Mouse (Mus musculus): ENCODE measurements around the gene Wapl. TPM values are rescaled to one million over a fixed set of nuclear protein-coding genes. Genes with fewer than 3 reads are reported as not detected.

Wapl gene
- total and polyA plus RNA-seq, 3 experiments, result 77.7 to 114 (median 79.2) TPM

DNA sequence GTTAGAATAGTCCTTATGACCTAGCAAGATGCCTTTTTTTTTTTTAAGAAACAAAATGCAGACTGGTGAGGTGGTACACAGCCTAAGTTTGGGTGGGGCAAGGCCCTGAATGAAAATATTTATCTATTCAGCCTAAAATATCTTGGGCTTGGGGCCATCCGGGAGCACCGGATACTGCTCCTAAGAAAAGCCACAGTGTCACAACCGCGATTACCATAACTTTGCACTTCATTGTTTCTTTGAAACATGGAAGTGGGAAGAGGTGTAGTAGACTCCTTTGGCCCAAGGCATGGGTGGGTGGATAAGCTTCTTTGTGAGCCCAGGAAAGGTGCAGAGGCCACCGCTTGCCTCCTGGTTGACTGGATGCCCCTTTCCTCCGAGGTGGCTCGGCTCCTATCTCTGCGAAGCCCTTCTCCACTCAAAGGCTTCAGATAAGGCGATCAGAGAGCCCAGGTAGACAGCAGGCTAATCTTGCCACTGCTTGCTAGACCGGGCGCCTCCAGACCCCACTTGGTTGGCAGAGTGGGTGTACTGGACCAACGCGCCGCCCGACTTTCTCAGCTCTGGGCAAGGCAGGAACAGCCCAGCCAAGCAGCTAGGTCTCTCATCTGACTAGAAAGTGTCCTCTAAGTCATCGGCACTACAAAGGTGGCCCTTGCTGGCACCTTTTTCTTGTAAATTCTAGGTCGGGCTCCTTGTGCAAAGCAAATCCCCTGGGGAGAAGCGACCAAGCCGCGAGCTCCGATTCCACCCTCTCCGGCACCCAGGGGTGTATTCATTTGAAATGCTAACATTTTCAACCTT is 12.7 kb upstream of the Wapl start:
- no peak for DNase-seq (ENCODE audit: extremely low read depth)
- H3K9ac ChIP-seq (ENCODE audit: insufficient read depth, low read depth), result no peak overlapping the region
- H3K27me3 ChIP-seq (replicated peaks), result peaks cover 4% of the 10 kb centered on the region
- H3K4me3 ChIP-seq (replicated peaks in 1 of 3; ENCODE audit: low read depth in 2 of 3, low read length in 2 of 3, poor library complexity in 1 of 3), result no peak overlapping the region
- in situ Hi-C loops (cut with MboI; ENCODE audit: low pct_ligation_motif_present, low pct_unique_long_range_greater_than_20kb, low sequenced_read_pairs), result no loop called here
- no peaks in the 10 kb centered on the region for H3K4me1 ChIP-seq (ENCODE audit: control insufficient read depth in 1 of 2, insufficient read depth in 2 of 2)
- H3K9me3 ChIP-seq (replicated peaks; ENCODE audit: low read length), result no peaks in the 10 kb centered on the region
- H3K36me3 ChIP-seq (replicated peaks in 1 of 2; ENCODE audit: control insufficient read depth in 1 of 2, insufficient read depth in 1 of 2, low read length in 1 of 2), result no peaks in the 10 kb centered on the region
- dilution Hi-C loops (cut with MboI; ENCODE audit: extremely low pct_ligation_motif_present, extremely low pct_unique_long_range_greater_than_20kb, low sequenced_read_pairs), result no loop called here
- H3K27ac ChIP-seq (ENCODE audit: insufficient read depth, low read depth), result no peak overlapping the region
- no peak for TF ChIP-seq SMC3 (IDR thresholded peaks at IDR 0.05; ENCODE audit: low read depth, low read length)
- no peak for TF ChIP-seq NRF1 (IDR thresholded peaks at IDR 0.05; ENCODE audit: low read depth, low read length)
- no peak for TF ChIP-seq MAFK (IDR thresholded peaks at IDR 0.05; ENCODE audit: insufficient replicate concordance, low read length)
- no peak for TF ChIP-seq POLR2A (IDR thresholded peaks at IDR 0.05; ENCODE audit: low read depth, low read length)
- TF ChIP-seq IRF4 (IDR thresholded peaks at IDR 0.05; ENCODE audit: low read depth, low read length), result no peak
- no peak for TF ChIP-seq ZMIZ1 (IDR thresholded peaks at IDR 0.05; ENCODE audit: low read depth, low read length)
- no peak for TF ChIP-seq ELF1 (IDR thresholded peaks at IDR 0.05; ENCODE audit: low read depth, low read length)
- no peak for TF ChIP-seq CHD2 (IDR thresholded peaks at IDR 0.05; ENCODE audit: low read length)
- H3K79me2 ChIP-seq (replicated peaks; ENCODE audit: control insufficient read depth, extremely low read depth, insufficient read depth, poor library complexity, severe bottlenecking), result no peaks in the 10 kb centered on the region
- peak overlapping the region; percentile 73 for H3K4me2 ChIP-seq (ENCODE audit: insufficient read depth, low read depth, poor library complexity, severe bottlenecking)

DNA sequence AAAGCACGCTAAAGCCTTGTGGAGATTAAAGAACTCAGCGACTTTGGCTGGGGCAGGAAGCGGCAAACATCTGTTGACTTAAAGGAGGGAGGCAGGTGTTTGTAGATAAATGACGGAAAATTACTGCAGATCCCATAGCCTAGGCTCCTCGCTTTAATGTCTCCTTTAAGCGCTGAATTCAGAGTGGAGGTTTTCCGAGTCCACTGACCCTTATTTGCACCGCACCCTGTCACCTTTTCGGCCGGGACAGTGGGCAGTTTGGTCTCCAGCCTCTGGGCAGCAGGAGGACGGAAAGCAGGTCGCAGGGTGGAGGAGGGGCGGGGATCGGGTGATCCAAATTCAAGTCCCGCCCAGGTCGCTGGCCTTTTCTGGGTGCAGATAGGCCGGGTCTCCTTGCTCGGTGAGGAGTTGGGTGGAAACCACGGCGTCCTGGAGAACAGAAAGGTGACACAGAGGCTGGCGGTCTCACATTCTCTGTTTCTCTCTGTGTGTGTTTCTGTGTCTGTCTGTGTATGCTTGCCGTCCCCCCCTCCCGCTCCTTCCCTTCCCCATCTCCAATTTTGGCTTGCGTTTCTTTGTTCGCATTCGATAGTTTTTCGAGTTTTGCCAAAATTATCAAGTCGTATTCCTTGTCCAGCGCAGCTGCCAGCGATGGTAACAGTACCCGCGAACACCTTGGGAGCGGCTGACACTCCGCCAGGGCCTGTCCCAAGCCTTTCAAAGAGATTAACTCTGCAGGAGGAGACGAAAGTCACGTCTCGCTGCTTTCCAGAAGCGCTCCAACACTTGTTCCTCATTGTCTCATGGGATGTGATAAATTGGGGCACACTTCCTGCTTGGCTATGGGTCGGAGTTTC is 11.9 kb upstream of the Wapl start:
- Histone ChIP-seq H3K79me2 (replicated peaks; ENCODE audit: control insufficient read depth, extremely low read depth, insufficient read depth, poor library complexity, severe bottlenecking) (no peaks in the 10 kb centered on the region), H3K27me3 (replicated peaks) (peaks cover 4% of the 10 kb centered on the region), H3K9ac (ENCODE audit: insufficient read depth, low read depth) (peak overlapping the region; percentile 10; the same call in 1 of the 2 replicates), H3K27ac (ENCODE audit: insufficient read depth, low read depth) (no peak overlapping the region), H3K4me2 (ENCODE audit: insufficient read depth, low read depth, poor library complexity, severe bottlenecking) (peak overlapping the region; percentile 73), H3K9me3 (replicated peaks; ENCODE audit: low read length) (no peaks in the 10 kb centered on the region), H3K4me3 (replicated peaks in 1 of 3; ENCODE audit: low read depth in 2 of 3, low read length in 2 of 3, poor library complexity in 1 of 3) (peak overlapping the region in 2 of 3 experiments; percentile 34 to 48), H3K4me1 (ENCODE audit: control insufficient read depth in 1 of 2, insufficient read depth in 2 of 2) (no peaks in the 10 kb centered on the region), H3K36me3 (replicated peaks in 1 of 2; ENCODE audit: control insufficient read depth in 1 of 2, insufficient read depth in 1 of 2, low read length in 1 of 2) (no peaks in the 10 kb centered on the region)
- in situ Hi-C loops (cut with MboI; ENCODE audit: low pct_ligation_motif_present, low pct_unique_long_range_greater_than_20kb, low sequenced_read_pairs) (no loop called here), dilution Hi-C loops (cut with MboI; ENCODE audit: extremely low pct_ligation_motif_present, extremely low pct_unique_long_range_greater_than_20kb, low sequenced_read_pairs) (no loop called here)
- no peak for DNase-seq (ENCODE audit: extremely low read depth)
- no peak for TF ChIP-seq ZMIZ1 (IDR thresholded peaks at IDR 0.05; ENCODE audit: low read depth, low read length)
- peak; percentile 48; the same call in 1 of the 2 replicates for TF ChIP-seq CHD2 (IDR thresholded peaks at IDR 0.05; ENCODE audit: low read length)
- no peak for TF ChIP-seq SMC3 (IDR thresholded peaks at IDR 0.05; ENCODE audit: low read depth, low read length)
- TF ChIP-seq MAX (IDR thresholded peaks at IDR 0.05; ENCODE audit: low read length), result 0 out of 2 replicates have a peak, but pooled peaks have one; percentile 32

DNA sequence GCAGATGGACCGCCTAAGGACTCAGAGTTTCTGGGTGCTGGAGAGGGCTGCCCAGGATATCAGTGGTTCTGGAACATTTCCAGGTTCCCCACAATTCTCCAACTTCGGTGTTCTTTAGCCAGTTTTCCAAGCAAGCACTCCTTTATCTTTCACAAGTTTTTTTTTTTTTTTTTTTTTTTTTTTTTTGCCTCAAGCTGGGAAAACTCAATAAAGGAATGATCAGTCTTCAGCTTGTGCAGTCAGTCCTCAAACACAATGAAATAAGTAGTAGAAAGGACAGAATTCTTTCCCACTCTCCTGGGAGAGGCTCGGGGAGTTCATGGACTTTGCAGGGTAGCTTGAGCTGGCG is 11.3 kb upstream of the Wapl start:
- dilution Hi-C loops (cut with MboI; ENCODE audit: extremely low pct_ligation_motif_present, extremely low pct_unique_long_range_greater_than_20kb, low sequenced_read_pairs) (no loop called here), in situ Hi-C loops (cut with MboI; ENCODE audit: low pct_ligation_motif_present, low pct_unique_long_range_greater_than_20kb, low sequenced_read_pairs) (no loop called here)
- Histone ChIP-seq H3K79me2 (replicated peaks; ENCODE audit: control insufficient read depth, extremely low read depth, insufficient read depth, poor library complexity, severe bottlenecking) (no peaks in the 10 kb centered on the region), H3K27me3 (replicated peaks) (peaks cover 4% of the 10 kb centered on the region), H3K4me1 (ENCODE audit: control insufficient read depth in 1 of 2, insufficient read depth in 2 of 2) (no peaks in the 10 kb centered on the region), H3K9ac (ENCODE audit: insufficient read depth, low read depth) (no peak overlapping the region), H3K4me2 (ENCODE audit: insufficient read depth, low read depth, poor library complexity, severe bottlenecking) (peak overlapping the region; percentile 73), H3K9me3 (replicated peaks; ENCODE audit: low read length) (no peaks in the 10 kb centered on the region), H3K4me3 (replicated peaks in 1 of 3; ENCODE audit: low read depth in 2 of 3, low read length in 2 of 3, poor library complexity in 1 of 3) (peak overlapping the region in 1 of 3 experiments; percentile 48), H3K36me3 (replicated peaks in 1 of 2; ENCODE audit: control insufficient read depth in 1 of 2, insufficient read depth in 1 of 2, low read length in 1 of 2) (no peaks in the 10 kb centered on the region), H3K27ac (ENCODE audit: insufficient read depth, low read depth) (no peak overlapping the region)
- DNase-seq (ENCODE audit: extremely low read depth), result no peak
- TF ChIP-seq UBTF (IDR thresholded peaks at IDR 0.05; ENCODE audit: low read depth, low read length) (no peak), ZMIZ1 (IDR thresholded peaks at IDR 0.05; ENCODE audit: low read depth, low read length) (no peak), ZNF384 (IDR thresholded peaks at IDR 0.05; ENCODE audit: low read depth, low read length) (peak; percentile 55)

All from CH12.LX (cell line).